Mouse (Mus musculus) left cerebral cortex, adult 9 months (tissue): ENCODE measurements around the gene Zfp791.
A peak's percentile ranks its signal among the peaks of the same experiment; 100 is the strongest.
"Not testable (repeated sequence)": the region's sequence is repeated elsewhere in the genome, so short reads cannot be mapped to it uniquely, and the experiment has no call there.

ENCODE experiments used
- DNase-seq, 2 experiments: peaks; one replicate each; pipeline ENCODE4 v3.0.0; 2022; ENCODE audit warnings: low spot score in 2 of 2

Gene Zfp791

DNA sequence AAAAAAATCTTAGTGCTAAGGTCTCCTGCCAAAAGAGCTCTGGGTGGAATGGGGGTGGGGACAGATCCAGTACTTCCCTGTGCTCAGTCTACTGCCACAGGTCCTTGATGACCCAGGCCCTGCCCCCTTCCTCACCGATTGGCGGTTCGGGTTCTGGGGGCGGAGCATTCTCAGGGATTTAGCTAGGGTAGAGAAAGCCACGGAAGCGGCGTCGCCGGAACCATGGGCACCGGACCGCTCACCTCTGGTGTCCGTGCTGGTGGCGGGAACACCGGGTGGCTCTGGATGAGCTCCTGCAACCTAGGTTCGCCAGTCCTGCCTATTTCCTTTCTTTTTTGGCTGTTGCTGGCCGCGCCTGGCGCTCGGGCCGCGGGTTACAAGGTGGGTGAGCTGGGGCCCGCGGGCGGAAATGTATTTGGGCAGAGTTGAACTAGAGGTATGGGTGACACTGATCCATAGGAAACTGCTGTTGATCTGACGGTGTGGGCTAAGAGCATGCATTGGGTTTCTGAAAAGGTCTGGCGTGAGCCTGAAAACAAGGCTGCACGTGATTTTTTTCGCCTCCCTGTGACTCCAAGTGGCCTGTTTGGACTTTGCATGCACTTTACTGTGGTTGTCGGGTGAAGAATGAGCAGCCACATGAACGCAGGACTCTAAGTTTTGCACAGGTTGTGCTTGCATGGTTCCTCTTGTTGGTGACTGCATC, 39.6 kb downstream of the Zfp791 start, which contains the start of gene Man2b1:
TSS of gene Man2b1 (plus strand) at position 163 of the 706 bp plus-strand sequence.
- peak; percentile 68 to 91 for DNase-seq

DNA sequence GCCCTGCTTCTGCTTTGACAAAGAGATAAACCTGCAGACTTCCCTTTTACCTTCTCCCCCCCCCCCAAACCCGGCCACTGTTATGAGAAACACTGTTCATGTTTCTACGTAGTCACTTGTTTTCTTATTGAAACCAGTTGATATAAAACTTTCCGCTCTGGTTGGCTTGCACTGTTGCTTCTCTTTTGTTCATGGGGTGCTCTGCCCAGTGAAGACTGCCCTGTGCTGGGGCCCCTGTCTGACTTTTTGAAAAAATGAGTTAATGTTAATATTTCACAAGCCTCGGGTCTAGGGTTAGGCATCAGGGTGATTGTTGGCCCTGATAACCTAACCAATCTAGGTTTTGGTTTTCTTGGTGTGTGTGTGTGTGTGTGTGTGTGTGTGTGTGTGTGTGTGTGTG, 40.7 kb downstream of the Zfp791 start:
- not testable (repeated sequence) for DNase-seq

DNA sequence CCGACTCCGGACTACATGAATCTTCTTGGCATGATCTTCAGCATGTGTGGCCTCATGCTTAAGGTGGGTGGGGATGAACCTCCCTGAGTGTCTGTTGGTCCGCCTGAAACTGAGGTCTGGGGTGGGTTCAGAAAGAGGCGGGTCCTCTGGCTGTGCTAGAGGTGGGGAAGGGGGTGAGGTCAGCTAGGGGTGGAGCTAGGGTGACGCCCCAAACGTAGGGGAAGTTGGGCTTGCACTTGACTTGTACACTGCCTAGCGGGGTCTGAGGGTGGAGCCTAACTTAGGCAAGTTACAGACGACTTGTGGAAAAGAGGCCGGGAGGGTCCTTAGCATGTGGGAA, 41.7 kb downstream of the Zfp791 start, which contains the start of gene Wdr83:
TSS of gene Wdr83 (minus strand) at position 91 of the 340 bp plus-strand sequence.
- no peak for DNase-seq

DNA sequence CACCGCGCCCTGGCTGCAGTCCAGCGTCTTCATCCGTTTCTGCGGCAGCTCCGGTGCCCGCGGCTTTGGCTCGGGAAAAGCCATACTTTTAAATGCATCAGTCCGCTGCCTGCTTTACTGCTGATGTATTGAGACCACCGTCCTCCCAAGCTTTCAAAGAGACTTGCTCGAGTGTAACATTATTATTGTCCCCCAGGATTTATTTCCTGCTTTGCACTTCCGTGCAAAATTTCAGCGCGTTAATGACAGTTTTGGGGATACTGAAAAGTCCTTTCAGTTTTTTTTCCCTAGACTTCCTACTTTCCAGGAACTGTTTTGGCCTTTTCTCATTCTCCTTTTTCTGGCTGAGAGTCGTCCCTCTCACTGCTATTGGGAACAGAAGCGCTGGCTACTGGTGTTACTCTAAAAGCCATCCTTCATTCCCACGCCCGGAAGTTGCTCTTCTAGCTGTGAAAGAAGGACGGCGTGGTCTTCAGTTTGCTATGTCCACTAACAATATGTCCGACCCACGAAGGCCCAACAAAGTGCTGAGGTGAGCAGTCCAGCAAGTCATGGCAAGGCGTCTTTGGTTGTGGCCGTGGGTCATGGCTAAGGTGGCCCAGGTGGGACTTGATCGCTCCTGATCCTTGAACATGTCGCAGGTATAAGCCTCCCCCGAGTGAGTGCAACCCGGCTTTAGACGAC, 42.2 kb downstream of the Zfp791 start, which contains the start of gene Wdr83os:
TSS of gene Wdr83os (plus strand) at position 209 of the 684 bp plus-strand sequence.
- DNase-seq = peak in 1 of 2 experiments; percentile 58

DNA sequence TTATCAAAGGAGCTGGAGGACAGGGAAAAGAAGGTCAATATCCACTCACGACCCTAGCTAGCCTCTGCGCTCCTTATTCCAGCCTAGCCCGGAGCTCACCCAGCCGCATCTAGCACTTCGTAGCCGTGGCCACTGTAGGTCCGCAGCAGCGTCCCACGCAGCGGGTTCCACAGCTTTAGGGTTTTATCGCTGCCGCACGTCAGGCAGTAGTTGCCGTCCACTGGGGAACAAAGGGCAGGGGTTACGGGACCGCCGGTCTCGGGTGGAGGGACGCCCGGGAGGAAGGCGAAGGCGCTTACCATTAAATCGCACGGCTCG, 42.7 kb downstream of the Zfp791 start:
- no peak for DNase-seq

DNA sequence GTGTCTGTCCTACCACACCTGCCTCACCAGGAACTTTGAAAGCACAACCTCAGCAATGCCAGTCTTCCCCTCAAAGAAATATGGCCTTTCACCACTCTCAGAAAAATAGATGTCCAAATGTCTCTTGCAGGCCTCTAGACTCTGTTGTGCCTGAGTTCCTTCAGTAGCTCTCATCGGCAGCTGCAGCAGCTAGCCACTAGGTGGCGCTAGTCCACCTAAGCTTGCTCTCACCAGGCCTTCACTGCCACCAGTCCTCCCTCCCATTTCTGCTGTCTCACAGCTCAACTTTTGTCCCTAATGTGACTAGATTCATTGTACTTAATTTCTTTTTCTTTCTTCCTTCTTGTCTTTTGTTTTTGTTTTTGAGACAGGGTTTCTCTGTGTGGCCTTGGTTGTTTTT, 45.9 kb downstream of the Zfp791 start:
- peak in 1 of 2 experiments; percentile 88 for DNase-seq

DNA sequence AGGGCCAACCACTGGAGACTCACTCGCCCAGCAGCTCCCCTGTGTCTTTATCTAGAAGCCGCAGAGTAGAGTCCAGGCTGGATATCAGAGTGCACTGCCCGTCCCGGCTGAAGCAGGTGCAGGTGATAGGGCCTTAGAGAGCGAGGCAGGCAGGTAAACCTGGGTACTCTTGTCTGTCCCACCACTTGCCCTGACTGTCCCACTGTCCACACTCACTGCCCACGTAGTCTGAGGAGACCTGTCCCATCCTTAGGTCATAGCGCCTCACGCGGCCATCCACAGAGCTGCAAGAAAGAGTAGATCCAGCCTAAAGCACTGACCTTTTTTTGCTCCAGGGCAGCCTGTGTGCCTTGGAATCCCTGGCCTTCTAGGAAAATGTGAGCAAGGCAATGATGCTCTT, 46.9 kb downstream of the Zfp791 start:
- no peak for DNase-seq

GRCm38 (mm10) chr8:85074617-85075016, 48.3 kb downstream of the Zfp791 start:
- DNase-seq = no peak

GRCm38 (mm10) chr8:85074167-85074566, 48.7 kb downstream of the Zfp791 start:
- no peak for DNase-seq

DNA sequence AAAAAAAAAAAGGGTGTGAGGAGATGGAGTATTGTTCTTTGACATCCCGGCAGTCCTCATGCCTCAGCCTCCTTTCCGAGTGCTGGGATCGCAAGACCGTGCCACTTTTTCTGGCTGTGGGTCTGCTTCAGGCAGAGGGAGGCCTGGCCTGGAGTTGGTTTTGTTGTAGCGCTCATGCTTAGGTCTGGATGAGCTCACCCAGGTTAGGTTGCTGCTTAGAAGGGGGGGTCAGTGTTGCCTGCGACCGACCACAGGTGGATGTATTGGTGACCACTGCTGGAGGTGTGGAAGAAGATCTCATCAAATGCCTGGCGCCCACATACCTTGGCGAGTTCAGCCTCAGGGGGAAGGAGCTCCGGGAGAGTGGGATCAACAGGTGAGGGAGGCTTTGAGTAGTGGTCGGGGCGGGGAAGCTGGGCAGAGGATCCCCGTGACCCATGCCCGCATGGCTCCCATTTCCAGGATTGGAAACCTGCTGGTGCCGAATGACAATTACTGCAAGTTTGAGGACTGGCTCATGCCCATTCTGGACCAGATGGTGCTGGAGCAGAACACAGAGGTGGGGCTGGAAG, 49.8 kb downstream of the Zfp791 start:
- no peak for DNase-seq

- DNase-seq = no peak
Observed at GRCm38 (mm10) chr8:85072364-85072929, 50.4 kb downstream of the Zfp791 start.

- DNase-seq = peak; percentile 80 to 93
Observed at GRCm38 (mm10) chr8:85071514-85072281, 51.2 kb downstream of the Zfp791 start, which contains the start of gene Dhps. Gene Dhps, plus strand, starts transcription at chr8:85071757.

DNA sequence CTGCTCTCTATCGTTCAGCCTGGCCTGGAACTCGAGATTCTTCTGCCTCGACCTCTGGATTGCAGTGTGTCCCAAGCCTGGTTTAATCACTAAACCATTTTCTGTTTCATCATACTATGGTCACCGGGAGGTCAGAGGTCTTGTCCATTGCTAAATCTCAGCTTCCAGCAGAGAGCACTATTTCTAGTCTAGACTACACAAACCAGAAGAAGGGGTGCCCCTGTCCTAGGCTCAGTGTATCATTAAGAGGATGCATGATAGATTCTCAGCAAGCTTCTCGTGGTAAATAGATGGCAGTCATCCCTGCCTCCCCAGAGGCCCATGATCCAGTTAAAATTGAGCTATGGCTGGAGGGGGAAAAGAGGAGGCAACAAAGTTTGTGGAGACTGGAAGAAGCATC, 51.9 kb downstream of the Zfp791 start:
- no peak for DNase-seq

DNA sequence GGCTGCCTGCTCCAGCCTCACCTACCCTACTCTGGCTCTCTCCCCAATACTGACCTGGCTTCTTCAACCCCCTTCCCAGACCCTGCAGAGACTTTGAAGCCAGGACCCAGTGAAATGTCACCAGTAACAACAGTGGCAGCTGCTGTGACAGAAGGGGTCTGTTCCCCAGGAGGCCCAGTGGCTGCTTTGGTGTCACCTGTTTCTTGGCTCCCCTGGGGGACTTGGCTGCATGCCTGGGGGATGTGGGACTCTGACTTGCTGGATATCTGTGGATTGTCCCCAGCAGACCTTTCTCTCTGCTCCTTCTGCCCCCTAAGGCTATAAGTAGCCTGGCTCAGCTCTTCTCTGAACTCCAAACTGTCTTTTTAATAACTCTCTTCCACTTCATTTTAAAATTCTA, 54.9 kb downstream of the Zfp791 start, which contains the start of gene Gm5741:
TSS of gene Gm5741 (minus strand) at position 1 of the 400 bp plus-strand sequence.
- DNase-seq = no peak

DNA sequence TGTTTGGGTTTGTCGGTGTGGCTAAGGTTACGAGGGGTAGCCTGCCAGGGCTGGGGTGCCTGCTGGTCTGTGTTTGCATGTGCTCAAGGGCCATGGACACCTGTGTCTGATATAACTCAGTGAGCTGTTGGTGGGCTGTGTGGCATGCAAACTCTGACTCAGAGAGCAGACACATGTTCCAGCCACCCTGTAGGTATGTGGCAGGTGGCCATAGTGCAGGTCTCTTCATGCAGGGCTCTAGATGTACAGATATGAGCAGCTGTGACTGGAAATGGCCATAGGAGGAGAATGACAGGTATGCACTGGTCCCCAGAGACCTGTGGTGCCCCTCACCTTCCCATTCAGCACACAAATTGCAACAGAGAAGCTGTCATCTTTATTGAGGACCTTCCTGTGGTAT, 55.7 kb downstream of the Zfp791 start:
- DNase-seq = no peak

DNA sequence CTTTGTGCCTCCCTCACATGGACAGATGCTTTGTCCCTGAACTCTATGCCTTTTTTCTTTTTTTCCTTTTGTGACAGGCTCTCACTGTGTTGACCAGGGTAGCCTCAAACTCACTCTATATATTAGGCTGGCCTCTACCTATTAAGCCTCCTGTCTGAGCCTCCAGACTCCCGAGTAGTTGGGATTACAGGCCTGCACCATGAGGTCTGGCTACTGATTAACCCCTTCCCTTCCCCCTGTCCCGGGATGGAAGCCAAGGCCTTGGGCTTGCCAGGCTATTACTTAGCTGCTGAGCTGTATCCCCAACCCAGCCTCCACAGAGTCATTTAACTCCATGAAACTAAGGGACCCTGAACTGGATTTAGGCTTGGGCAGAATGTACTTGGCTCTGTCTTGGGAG, 57.7 kb downstream of the Zfp791 start:
- no peak for DNase-seq

GRCm38 (mm10) chr8:85062603-85063002, 60.3 kb downstream of the Zfp791 start:
- no peak for DNase-seq

- DNase-seq = peak; percentile 84 to 94
Observed at GRCm38 (mm10) chr8:85059879-85060616, 62.8 kb downstream of the Zfp791 start, which contains the start of gene Fbxw9. Gene Fbxw9, plus strand, starts transcription at chr8:85060055.
